Mouse (Mus musculus) heart, postnatal 0 days (tissue): ENCODE results near the gene Vstm4.

Experiments
- CTCF ChIP-seq: IDR thresholded peaks from 2 replicates; pipeline ENCODE4 v1.5.1; 2016; ENCODE audit warnings: antibody characterized with exemption, control low read depth, low read depth
- EP300 ChIP-seq: IDR thresholded peaks from 2 replicates; pipeline ENCODE4 v1.6.1; 2016; ENCODE audit warnings: antibody characterized with exemption, low read depth

DNA sequence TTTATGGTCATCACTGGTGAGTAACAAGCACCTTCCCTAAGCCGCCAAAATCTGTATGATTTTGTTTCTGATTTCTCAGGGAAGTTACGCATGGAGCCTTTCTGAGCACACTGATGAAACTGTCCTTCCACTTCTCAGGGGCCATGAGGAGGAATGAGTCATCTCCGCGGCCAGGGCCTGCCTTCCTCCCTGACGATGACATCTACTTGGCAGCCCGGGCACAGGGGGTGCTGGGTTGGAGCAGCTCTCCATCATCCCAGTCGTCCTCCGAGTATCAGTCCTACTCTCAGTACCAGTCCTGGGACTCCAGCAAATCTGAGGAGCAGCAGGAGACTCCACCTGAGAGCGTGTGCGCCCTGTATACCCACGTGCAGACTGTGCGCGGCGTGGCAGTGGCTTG is 21.4 kb upstream of the Vstm4 start:
- TF ChIP-seq CTCF, result no peak
- no peak for TF ChIP-seq EP300
